Mouse (Mus musculus): ENCODE results near the gene Srebf1.
A peak's percentile ranks its signal among the peaks of the same experiment; 100 is the strongest.

Gene Srebf1

GRCm38 (mm10) chr11:60235351-60235750 is 13.0 kb upstream of the Srebf1 start:
- peak; percentile 76 to 85 for DNase-seq (ENCODE audit: low spot score in 2 of 2)

DNA sequence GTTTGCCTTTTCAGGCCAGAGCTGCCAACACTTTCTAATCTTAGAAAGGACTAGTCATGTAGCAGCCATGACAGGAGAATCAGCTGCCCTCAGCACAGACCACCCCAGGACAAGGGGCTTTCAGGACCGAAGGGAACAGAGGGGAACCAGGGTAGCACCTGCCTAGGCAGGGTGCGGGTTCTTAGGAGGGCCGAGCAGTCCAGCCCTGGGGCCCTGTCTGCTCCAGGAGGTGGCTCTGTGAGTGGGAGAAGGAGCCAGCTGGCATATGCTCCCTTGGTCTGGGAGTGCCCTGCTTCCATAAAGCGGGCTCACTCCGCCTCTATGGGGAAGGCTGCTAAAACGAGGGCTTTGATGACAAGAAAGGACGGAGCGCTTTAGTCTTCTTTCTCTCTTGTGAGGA is 10.9 kb upstream of the Srebf1 start:
- no peak for DNase-seq (ENCODE audit: low spot score in 2 of 2)

GRCm38 (mm10) chr11:60232441-60233058 is 10.2 kb upstream of the Srebf1 start:
- peak; percentile 57 to 63 for DNase-seq (ENCODE audit: low spot score in 2 of 2)

GRCm38 (mm10) chr11:60231951-60232350 is 9.6 kb upstream of the Srebf1 start:
- peak; percentile 58 to 73 for DNase-seq (ENCODE audit: low spot score in 2 of 2)

DNA sequence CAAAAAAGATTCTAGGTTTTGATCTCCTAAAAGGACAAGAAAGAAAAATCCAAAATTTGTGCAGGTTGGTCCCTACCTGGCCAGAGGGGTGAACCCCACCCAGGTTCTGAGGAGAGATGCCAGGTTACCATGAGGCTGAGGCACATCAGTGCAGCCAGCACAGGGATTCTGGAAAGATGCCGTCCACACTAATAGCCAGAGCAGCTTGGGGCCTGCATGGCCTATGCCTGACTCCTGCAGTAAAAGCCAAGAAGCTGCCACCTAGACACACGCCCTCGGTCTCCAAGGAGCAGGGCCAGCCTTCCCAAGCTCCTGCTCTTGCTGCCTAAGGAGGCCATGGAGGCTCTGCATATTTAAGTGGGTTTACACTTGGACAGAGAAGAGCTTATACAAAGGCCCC is 8.9 kb upstream of the Srebf1 start:
- DNase-seq (ENCODE audit: low spot score in 2 of 2): no peak

- peak; percentile 69 to 75 for DNase-seq (ENCODE audit: low spot score in 2 of 2)
Measured at GRCm38 (mm10) chr11:60230512-60230911, 8.1 kb upstream of the Srebf1 start.

DNA sequence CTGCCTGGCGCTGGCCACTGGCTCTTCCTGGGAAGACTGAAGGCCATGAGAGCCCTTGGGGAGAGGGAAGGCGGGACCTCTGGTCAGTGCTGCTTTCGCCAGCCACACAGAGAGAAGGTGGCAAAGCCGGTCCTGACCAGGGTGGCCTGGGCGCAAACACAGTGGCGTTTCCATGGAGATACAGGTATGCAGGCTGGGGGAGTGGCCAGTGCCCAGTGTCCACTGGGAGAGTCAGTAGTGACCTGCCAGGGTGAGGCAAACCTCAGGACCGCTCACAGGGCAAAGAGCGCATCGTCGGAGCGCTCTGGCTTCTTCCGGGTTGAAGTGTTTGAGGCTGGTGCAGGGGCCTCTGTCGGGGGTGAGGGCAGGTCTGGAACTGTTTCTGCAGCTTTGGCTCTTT is 7.4 kb upstream of the Srebf1 start:
- DNase-seq (ENCODE audit: low spot score in 2 of 2): peak in 1 of 2 experiments; percentile 6

DNA sequence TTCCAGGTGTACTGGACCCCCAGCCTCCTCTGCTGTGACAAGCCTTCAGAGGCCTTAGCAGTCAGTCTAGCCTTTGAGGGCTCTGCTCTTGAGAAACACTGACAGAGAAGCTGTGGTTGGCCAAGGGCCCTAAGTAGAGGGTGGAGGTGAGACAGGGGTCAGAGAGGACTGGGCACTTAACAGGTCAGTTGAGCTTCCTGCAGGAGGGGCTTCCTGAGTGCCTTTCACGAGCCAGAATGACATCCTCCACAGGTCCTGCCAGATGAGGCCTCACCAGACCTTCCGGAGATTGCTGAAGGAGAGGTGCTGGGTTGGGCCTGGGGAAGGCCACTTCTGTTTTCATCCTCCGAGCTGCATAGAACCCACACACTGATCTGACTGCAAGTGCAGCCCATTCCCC is 6.1 kb upstream of the Srebf1 start:
- DNase-seq (ENCODE audit: low spot score in 2 of 2): no peak

DNA sequence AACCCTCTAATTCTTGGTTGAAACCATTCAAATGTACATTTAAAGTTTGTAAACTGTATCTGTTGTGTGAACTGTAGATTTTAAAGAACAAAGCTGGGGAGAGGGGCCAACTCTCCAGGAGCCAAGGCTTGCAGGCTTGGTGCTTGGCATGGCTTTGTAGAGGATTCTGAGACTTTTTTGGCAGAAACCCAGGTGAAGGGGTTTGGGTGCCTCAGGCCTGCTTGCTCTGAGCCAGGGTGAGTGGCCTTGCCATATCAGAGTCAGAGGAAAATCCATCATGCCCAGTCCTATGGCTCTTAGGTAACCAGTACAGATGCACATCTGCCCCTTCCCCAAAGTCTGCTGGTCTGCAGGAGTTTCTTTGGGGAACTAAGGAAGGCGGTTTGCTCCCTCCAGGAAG is 3.5 kb upstream of the Srebf1 start:
- no peak for DNase-seq (ENCODE audit: low spot score in 2 of 2)

GRCm38 (mm10) chr11:60224676-60225075 is 2.3 kb upstream of the Srebf1 start:
- peak; percentile 42 to 60 for DNase-seq (ENCODE audit: low spot score in 2 of 2)

DNA sequence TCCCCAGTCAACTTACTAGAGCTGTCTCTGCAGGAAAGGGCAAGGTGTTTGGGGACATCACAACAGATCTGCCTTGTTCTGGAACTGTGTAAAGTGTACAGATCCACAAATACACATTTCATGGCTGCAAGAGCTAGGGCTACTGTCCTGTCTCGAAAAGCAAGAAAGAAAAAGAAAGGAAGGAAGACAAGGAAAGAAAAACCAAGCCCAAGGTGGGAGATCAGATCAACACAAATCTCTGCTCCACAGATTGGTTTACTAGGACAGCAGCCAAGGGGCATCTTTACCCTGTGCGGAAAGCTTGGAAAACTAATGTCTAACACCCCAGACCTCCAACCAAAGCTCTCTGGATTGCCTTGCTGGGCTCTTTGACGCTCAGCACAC is 304 bp downstream of the Srebf1 start:
- no peak for DNase-seq (ENCODE audit: low spot score in 2 of 2)

- no peak for DNase-seq (ENCODE audit: low spot score in 2 of 2)
Measured at GRCm38 (mm10) chr11:60221425-60221824, 956 bp downstream of the Srebf1 start.

DNA sequence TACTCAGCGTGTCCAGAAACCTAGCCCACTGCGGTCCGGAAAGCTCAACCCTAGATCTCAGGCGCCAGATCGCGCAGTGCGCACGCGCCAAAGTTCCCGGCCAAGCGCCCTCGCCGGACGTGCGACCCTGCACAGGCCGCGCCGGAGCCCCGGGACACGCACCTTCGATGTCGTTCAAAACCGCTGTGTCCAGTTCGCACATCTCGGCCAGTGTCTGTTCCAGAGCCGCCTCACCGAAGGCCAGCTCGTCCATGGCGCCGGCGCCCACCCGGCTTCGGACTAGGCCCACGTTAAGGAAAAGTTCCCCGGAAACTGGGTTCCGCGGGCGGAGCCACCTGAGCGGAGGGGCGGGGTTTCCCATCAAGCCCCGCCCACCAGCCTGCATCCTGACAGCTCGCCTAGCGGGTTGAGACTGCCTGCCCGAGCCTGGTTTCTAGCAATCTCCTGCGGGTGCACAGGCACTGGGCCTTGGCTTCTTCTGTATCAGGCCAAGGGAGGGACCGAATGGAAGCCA is 2.0 kb downstream of the Srebf1 start:
- peak; percentile 88 to 96 for DNase-seq (ENCODE audit: low spot score in 2 of 2)

- DNase-seq (ENCODE audit: low spot score in 2 of 2): no peak
Measured at GRCm38 (mm10) chr11:60219609-60220008, 2.8 kb downstream of the Srebf1 start.

- no peak for DNase-seq (ENCODE audit: low spot score in 2 of 2)
Measured at GRCm38 (mm10) chr11:60217467-60217866, 4.9 kb downstream of the Srebf1 start.

DNA sequence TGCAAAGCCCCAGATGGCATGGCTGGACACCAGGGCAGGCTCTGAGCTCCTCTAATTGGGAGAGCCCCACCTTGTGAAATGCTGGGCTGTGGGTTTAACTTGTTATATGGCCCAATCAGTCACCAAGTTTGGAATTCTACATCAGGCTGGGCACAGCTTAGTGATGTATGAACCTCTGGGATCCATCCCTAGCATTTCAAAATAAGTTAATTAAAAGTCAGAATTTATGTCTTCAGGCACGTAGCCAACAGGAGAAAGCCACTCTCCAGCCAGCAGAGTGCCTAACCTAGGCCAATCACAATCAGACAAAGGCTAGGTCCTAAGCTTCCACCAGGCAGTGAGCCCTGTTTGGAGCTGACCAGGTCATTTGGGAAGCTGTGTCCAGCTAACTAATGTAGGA is 5.7 kb downstream of the Srebf1 start:
- DNase-seq (ENCODE audit: low spot score in 2 of 2): no peak

DNA sequence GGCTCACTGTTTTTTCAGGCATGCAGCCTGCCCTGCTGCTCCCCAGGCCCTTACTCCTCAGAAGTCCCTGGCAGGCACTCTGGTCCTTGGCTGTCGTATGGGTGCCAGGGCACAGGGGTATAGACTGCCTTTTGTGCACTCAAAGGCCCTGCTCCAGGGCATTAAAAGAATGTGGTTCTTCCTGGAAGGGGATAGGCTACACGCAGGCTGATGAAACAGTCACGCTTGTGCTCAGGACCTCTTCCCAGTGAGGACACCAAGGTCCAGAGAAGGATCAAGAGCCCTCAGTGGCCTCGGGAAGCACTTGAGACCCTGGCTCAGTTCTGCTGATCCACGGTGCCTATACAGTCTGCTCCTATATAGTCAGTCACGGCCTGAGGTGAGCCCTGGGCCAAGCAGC is 9.1 kb downstream of the Srebf1 start:
- DNase-seq (ENCODE audit: low spot score in 2 of 2): no peak

GRCm38 (mm10) chr11:60211761-60212160 is 10.6 kb downstream of the Srebf1 start:
- DNase-seq (ENCODE audit: low spot score in 2 of 2): no peak

- DNase-seq (ENCODE audit: low spot score in 2 of 2): no peak
Measured at GRCm38 (mm10) chr11:60211152-60211551, 11.2 kb downstream of the Srebf1 start.

- DNase-seq (ENCODE audit: low spot score in 2 of 2): peak; percentile 97 to 98
Measured at GRCm38 (mm10) chr11:60210305-60210724, 12.1 kb downstream of the Srebf1 start.

DNA sequence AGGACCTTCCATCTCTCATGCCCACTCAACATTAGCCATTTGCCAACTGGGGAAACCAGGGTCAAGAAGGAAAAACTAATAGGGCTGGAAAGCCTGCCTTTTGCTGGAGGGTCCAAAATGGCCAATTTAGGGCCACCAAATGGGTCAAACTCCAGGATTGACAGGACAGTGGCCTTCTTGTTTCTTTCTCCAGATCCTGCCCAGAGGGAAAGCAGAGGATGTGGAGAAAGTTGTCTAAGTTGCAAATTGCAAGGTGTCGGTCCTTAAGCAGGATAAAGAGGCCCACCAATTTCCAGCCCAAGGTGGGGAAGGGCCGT is 12.5 kb downstream of the Srebf1 start:
- no peak for DNase-seq (ENCODE audit: low spot score in 2 of 2)

- DNase-seq (ENCODE audit: low spot score in 2 of 2): no peak
Measured at GRCm38 (mm10) chr11:60209217-60209932, 13.0 kb downstream of the Srebf1 start.

DNA sequence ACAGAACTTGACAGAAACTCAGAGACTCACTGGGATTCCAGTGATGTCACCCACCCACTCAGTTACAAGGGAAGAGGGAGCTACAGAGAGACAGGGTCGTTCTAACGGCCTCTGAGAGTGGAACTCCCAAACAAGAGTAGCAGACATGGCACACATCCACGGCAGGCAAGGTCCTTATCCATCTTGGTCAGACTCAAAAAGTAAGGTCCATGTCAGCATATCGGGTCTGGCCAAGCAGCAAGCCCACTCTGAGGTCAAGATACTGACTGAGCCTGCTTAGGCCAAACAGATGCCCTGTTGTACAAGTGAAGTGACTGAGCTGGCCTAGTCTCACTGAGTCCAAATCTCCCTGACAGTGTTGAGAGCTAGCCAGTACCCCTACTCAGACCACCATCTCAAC is 13.7 kb downstream of the Srebf1 start:
- no peak for DNase-seq (ENCODE audit: low spot score in 2 of 2)

DNA sequence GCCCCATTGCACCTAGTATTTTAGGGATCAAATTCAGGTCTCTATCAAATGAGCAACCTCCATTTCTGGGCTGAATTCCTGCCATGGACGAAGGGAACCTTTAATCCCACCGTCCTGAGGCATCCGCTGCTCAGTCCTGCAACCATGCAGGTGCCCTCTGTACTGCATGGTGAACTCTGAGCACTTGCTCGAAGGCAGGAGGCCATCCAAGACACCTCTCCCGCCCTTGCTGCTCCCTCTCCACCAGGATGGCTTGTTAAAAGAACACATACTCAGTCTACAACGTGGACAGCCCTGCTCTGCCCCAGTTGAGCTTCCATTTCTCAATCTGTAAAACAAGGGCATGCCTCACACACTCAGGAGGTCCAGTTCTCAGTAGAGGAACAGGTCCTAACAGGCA is 14.2 kb downstream of the Srebf1 start:
- no peak for DNase-seq (ENCODE audit: low spot score in 2 of 2)
